Mouse (Mus musculus) hindbrain, postnatal 0 days (tissue): ENCODE measurements at regions not wholly inside any gene's neighbourhood (a gene's known extent, or its start where the extent isn't known, plus 50 kb on each side); places are given as distances from the start of the nearest gene placed in this dataset.

ENCODE experiments used
- ATAC-seq: fragments of 200-750 bp; cut with Nextera tagmentation; 2 replicates; pipeline ENCODE4 v1.8.0; 2017; ENCODE audit warnings: mild to moderate bottlenecking, moderate TSS enrichment, moderate library complexity
- DNase-seq: peaks from one replicate; pipeline ENCODE4 v3.0.0-alpha.2; 2015; ENCODE audit warnings: low spot score
- H3K27ac ChIP-seq: fragments of 300-500 bp; sonication (generic); 2 replicates; pipeline ENCODE4 v1.5.1; 2014; ENCODE audit warnings: mild to moderate bottlenecking
- H3K27me3 ChIP-seq: fragments of 300-500 bp; sonication (generic); 2 replicates; pipeline ENCODE4 v1.6.1; 2014; ENCODE audit warnings: low read length, mixed read lengths; ENCODE audit not compliant: insufficient read depth
- H3K36me3 ChIP-seq: fragments of 300-500 bp; sonication (generic); 2 replicates; pipeline ENCODE4 v1.6.1; 2014; ENCODE audit warnings: low read length, mixed read lengths; ENCODE audit not compliant: insufficient read depth
- H3K4me1 ChIP-seq: fragments of 300-500 bp; sonication (generic); 2 replicates; pipeline ENCODE4 v1.6.1; 2014; ENCODE audit warnings: antibody characterized with exemption, low read length, mixed read lengths; ENCODE audit not compliant: insufficient read depth
- H3K4me2 ChIP-seq: fragments of 300-500 bp; sonication (generic); 2 replicates; pipeline ENCODE4 v1.6.1; 2014; ENCODE audit warnings: low read depth, mild to moderate bottlenecking, low read length, moderate library complexity, mixed read lengths
- H3K4me3 ChIP-seq: fragments of 300-500 bp; sonication (generic); 2 replicates; pipeline ENCODE4 v1.5.1; 2014; ENCODE audit warnings: low read length
- H3K9ac ChIP-seq: fragments of 300-500 bp; sonication (generic); replicated peaks from 2 replicates; pipeline ENCODE4 v1.6.1; 2014; ENCODE audit warnings: mild to moderate bottlenecking, low read length, moderate library complexity, mixed read lengths
- H3K9me3 ChIP-seq: fragments of 300-500 bp; sonication (generic); 2 replicates; pipeline ENCODE4 v1.6.1; 2016; ENCODE audit warnings: low read length, mixed read lengths
- CTCF ChIP-seq: IDR thresholded peaks from 2 replicates; pipeline ENCODE4 v1.5.1; 2016; ENCODE audit warnings: antibody characterized with exemption, control low read depth, low read depth
- WGBS: fragments of 180-500 bp; shearing (Covaris S2); extraction: QIAGEN DNeasy Blood & Tissue Kit; methylation state at CpG from one replicate; pipeline ENCODE4 v1.1.7; 2014; 5-methylcytosine and 5-hydroxymethylcytosine counted together

GRCm38 (mm10) chr5:64667053-64667452 lies 136.1 kb upstream of the Klf3 start:
- Histone ChIP-seq H3K27ac (no peak overlapping the region), H3K9me3 (no peaks in the 10 kb centered on the region), H3K9ac (no peak overlapping the region), H3K36me3 (no peaks in the 10 kb centered on the region), H3K27me3 (no peaks in the 10 kb centered on the region), H3K4me1 (no peaks in the 10 kb centered on the region), H3K4me3 (no peak overlapping the region), H3K4me2 (no peak overlapping the region)
- ATAC-seq = no peak
- DNase-seq = no peak
- 91% methylated on average over 3 of the region's 3 CpGs for WGBS
- TF ChIP-seq CTCF = no peak

GRCm38 (mm10) chr5:64673861-64674260 lies 129.3 kb upstream of the Klf3 start:
- Histone ChIP-seq H3K4me2 (no peak overlapping the region), H3K9ac (no peak overlapping the region), H3K36me3 (no peaks in the 10 kb centered on the region), H3K27ac (no peak overlapping the region), H3K27me3 (no peaks in the 10 kb centered on the region), H3K9me3 (no peaks in the 10 kb centered on the region), H3K4me1 (no peaks in the 10 kb centered on the region), H3K4me3 (no peak overlapping the region)
- no peak for DNase-seq
- WGBS = 92% methylated on average over 2 of the region's 2 CpGs
- TF ChIP-seq CTCF = no peak
- no peak for ATAC-seq

GRCm38 (mm10) chr5:64676214-64676945 lies 126.8 kb upstream of the Klf3 start:
- WGBS = 89% methylated on average over 17 of the region's 17 CpGs
- ATAC-seq (no peak), DNase-seq (no peak)
- no peaks in the 10 kb centered on the region for H3K4me1 ChIP-seq
- H3K27ac ChIP-seq = no peak overlapping the region
- H3K4me3 ChIP-seq = no peak overlapping the region
- TF ChIP-seq CTCF = no peak
- no peaks in the 10 kb centered on the region for H3K9me3 ChIP-seq
- no peak overlapping the region for H3K4me2 ChIP-seq
- no peaks in the 10 kb centered on the region for H3K36me3 ChIP-seq
- no peak overlapping the region for H3K9ac ChIP-seq
- H3K27me3 ChIP-seq = no peaks in the 10 kb centered on the region

GRCm38 (mm10) chr5:64676946-64677588 lies 126.1 kb upstream of the Klf3 start:
- Histone ChIP-seq H3K4me3 (no peak overlapping the region), H3K9ac (no peak overlapping the region), H3K4me2 (no peak overlapping the region), H3K27me3 (no peaks in the 10 kb centered on the region), H3K27ac (no peak overlapping the region), H3K36me3 (no peaks in the 10 kb centered on the region), H3K4me1 (no peaks in the 10 kb centered on the region), H3K9me3 (no peaks in the 10 kb centered on the region)
- DNase-seq = no peak
- no peak for TF ChIP-seq CTCF
- WGBS = 95% methylated on average over 8 of the region's 8 CpGs
- no peak for ATAC-seq

- H3K36me3 ChIP-seq = no peaks in the 10 kb centered on the region
- ATAC-seq = no peak
- H3K27ac ChIP-seq = no peak overlapping the region
- 94% methylated on average over 2 of the region's 2 CpGs for WGBS
- no peaks in the 10 kb centered on the region for H3K9me3 ChIP-seq
- H3K4me3 ChIP-seq = no peak overlapping the region
- H3K4me2 ChIP-seq = no peak overlapping the region
- no peak for TF ChIP-seq CTCF
- H3K9ac ChIP-seq = no peak overlapping the region
- DNase-seq = no peak
- H3K27me3 ChIP-seq = no peaks in the 10 kb centered on the region
- H3K4me1 ChIP-seq = no peaks in the 10 kb centered on the region
Measured at GRCm38 (mm10) chr5:64678706-64679105, 124.5 kb upstream of the Klf3 start.

GRCm38 (mm10) chr5:64679996-64680625 lies 123.1 kb upstream of the Klf3 start:
- 79% methylated on average over 18 of the region's 18 CpGs for WGBS
- Histone ChIP-seq H3K4me1 (no peaks in the 10 kb centered on the region), H3K36me3 (no peaks in the 10 kb centered on the region), H3K9me3 (no peaks in the 10 kb centered on the region), H3K9ac (no peak overlapping the region), H3K4me3 (no peak overlapping the region), H3K27ac (no peak overlapping the region), H3K27me3 (no peaks in the 10 kb centered on the region), H3K4me2 (no peak overlapping the region)
- DNase-seq = no peak
- no peak for ATAC-seq
- TF ChIP-seq CTCF = no peak

GRCm38 (mm10) chr5:64681161-64681560 lies 122.0 kb upstream of the Klf3 start:
- DNase-seq = no peak
- no peak for ATAC-seq
- no peak for TF ChIP-seq CTCF
- Histone ChIP-seq H3K27ac (no peak overlapping the region), H3K4me1 (no peaks in the 10 kb centered on the region), H3K4me2 (no peak overlapping the region), H3K27me3 (no peaks in the 10 kb centered on the region), H3K36me3 (no peaks in the 10 kb centered on the region), H3K9me3 (no peaks in the 10 kb centered on the region), H3K9ac (no peak overlapping the region), H3K4me3 (no peak overlapping the region)
- 86% methylated on average over 5 of the region's 5 CpGs for WGBS
